Mouse (Mus musculus) hindbrain, embryonic 11.5 days (tissue): ENCODE results near the gene Atp11a. TPM values are rescaled to one million over a fixed set of nuclear protein-coding genes. Genes with fewer than 3 reads are reported as not detected.

Source experiments
- ATAC-seq: fragments of 200-750 bp; cut with Nextera tagmentation; 2 replicates; pipeline ENCODE4 v1.8.0; 2017; ENCODE audit warnings: mild to moderate bottlenecking, moderate TSS enrichment, moderate library complexity; ENCODE audit not compliant: low FRiP score
- DNase-seq: peaks from one replicate; pipeline ENCODE4 v3.0.0-alpha.2; 2015; ENCODE audit warnings: low spot score
- H3K27ac ChIP-seq: fragments of 300-500 bp; sonication (generic); 2 replicates; pipeline ENCODE4 v1.5.1; 2014; ENCODE audit warnings: mild to moderate bottlenecking, low read depth, low read length
- H3K27me3 ChIP-seq: fragments of 300-500 bp; sonication (generic); 2 replicates; pipeline ENCODE4 v1.6.1; 2014; ENCODE audit warnings: mild to moderate bottlenecking, low read length, moderate library complexity, mixed read lengths; ENCODE audit not compliant: control insufficient read depth, insufficient read depth
- H3K36me3 ChIP-seq: fragments of 300-500 bp; sonication (generic); 2 replicates; pipeline ENCODE4 v1.6.1; 2014; ENCODE audit warnings: mild to moderate bottlenecking, low read length, moderate library complexity, mixed read lengths; ENCODE audit not compliant: control insufficient read depth, insufficient read depth
- H3K4me1 ChIP-seq: fragments of 300-500 bp; sonication (generic); replicated peaks from 2 replicates; pipeline ENCODE4 v1.6.1; 2014; ENCODE audit warnings: low read length, mixed read lengths; ENCODE audit not compliant: control insufficient read depth, insufficient read depth
- H3K4me2 ChIP-seq: fragments of 300-500 bp; sonication (generic); replicated peaks from 2 replicates; pipeline ENCODE4 v1.6.1; 2014; ENCODE audit warnings: mild to moderate bottlenecking, low read depth, low read length
- H3K4me3 ChIP-seq: fragments of 300-500 bp; sonication (generic); 2 replicates; pipeline ENCODE4 v1.5.1; 2014; ENCODE audit warnings: low read depth, low read length
- H3K9ac ChIP-seq: fragments of 300-500 bp; sonication (generic); 2 replicates; pipeline ENCODE4 v1.6.1; 2014; ENCODE audit warnings: low read depth, low read length
- H3K9me3 ChIP-seq: fragments of 300-500 bp; sonication (generic); 2 replicates; pipeline ENCODE4 v1.6.1; 2016; ENCODE audit warnings: low read length; ENCODE audit not compliant: control insufficient read depth
- WGBS: fragments of 180-500 bp; shearing (Covaris S2); extraction: QIAGEN DNeasy Blood & Tissue Kit; methylation state at CpG from one replicate; pipeline ENCODE4 v1.1.7; 2014; 5-methylcytosine and 5-hydroxymethylcytosine counted together
- polyA plus RNA-seq: library from polyadenylated mRNA; unstranded; fragments of >200 nt; fragmentation: Nextera tagmentation; extraction: Ambion mirVana; gene quantifications from 2 replicates; pipeline ENCODE4 v1.2.1, GENCODE M21; 2014

Gene Atp11a
- polyA plus RNA-seq, 1 experiment from 2014 or later = 12.0 TPM

GRCm38 (mm10) chr8:12761873-12762272, 5.1 kb downstream of the Atp11a start:
- Histone ChIP-seq H3K36me3 (no peaks in the 10 kb centered on the region), H3K27me3 (no peaks in the 10 kb centered on the region), H3K4me2 (no peak overlapping the region), H3K27ac (no peak overlapping the region), H3K9ac (no peak overlapping the region), H3K9me3 (no peaks in the 10 kb centered on the region), H3K4me1 (no peaks in the 10 kb centered on the region), H3K4me3 (no peak overlapping the region)
- DNase-seq (no peak), ATAC-seq (no peak)
- 91% methylated on average over 3 of the region's 3 CpGs for WGBS

DNA sequence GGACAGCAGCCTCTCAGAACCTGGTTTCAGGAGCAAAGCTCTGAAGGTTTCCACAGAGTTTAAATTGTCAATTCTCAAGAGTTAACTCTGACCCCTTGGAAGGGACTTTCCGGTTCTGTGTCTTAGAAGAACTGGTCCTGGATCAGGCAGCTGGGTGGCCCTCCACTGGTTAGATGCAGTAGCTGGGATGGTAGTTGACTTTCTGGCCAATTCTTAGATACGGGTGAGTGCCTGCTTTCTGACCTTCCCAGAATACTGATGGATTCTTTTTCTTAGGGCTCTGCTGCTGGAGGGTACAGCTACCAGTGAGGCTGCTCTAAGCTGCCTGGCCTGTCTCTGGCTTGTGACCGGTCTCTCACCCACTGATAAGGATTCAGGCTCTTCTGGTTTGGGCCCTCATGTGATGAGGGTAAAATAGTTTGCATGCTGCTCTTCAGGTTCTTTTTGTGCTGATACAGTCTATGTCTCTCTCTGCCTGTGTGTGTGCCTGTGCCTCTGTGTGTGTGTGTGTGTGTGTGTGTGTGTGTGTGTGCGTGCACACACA, 6.8 kb downstream of the Atp11a start:
- no peak for DNase-seq
- Histone ChIP-seq H3K36me3 (no peaks in the 10 kb centered on the region), H3K9me3 (no peaks in the 10 kb centered on the region), H3K4me1 (no peaks in the 10 kb centered on the region), H3K4me2 (no peak overlapping the region), H3K4me3 (no peak overlapping the region), H3K27me3 (no peaks in the 10 kb centered on the region), H3K27ac (no peak overlapping the region), H3K9ac (no peak overlapping the region)
- WGBS = 84% methylated on average over 4 of the region's 4 CpGs
- no peak for ATAC-seq

DNA sequence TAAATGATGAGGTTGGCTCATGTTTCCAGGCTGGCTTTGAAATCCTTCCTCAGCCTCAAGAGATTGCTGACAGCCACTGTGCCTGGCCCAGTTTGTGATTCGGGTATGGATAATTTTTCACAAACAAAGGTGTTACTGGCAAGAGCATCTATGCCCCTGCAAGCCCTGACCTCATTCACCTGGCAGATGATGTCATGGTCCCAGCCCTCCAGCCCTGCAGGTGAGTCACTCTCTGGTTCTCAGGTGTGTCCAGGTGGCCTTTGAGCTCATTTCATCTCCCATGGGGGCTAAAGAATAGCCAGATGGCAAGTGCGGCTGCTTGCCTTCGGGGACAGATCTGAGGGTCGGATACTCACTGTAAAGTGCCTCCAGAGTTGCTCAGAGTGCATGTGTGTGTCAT, 8.2 kb downstream of the Atp11a start:
- Histone ChIP-seq H3K9me3 (no peaks in the 10 kb centered on the region), H3K4me2 (no peak overlapping the region), H3K9ac (no peak overlapping the region), H3K4me1 (no peaks in the 10 kb centered on the region), H3K27ac (no peak overlapping the region), H3K4me3 (no peak overlapping the region), H3K27me3 (no peaks in the 10 kb centered on the region), H3K36me3 (no peaks in the 10 kb centered on the region)
- ATAC-seq (no peak), DNase-seq (no peak)
- WGBS = 80% methylated on average over 4 of the region's 4 CpGs

GRCm38 (mm10) chr8:12767176-12767575, 10.4 kb downstream of the Atp11a start:
- DNase-seq (no peak), ATAC-seq (no peak)
- Histone ChIP-seq H3K4me2 (no peak overlapping the region), H3K4me3 (no peak overlapping the region), H3K9me3 (no peaks in the 10 kb centered on the region), H3K36me3 (no peaks in the 10 kb centered on the region), H3K9ac (no peak overlapping the region), H3K27ac (no peak overlapping the region), H3K4me1 (no peaks in the 10 kb centered on the region), H3K27me3 (no peaks in the 10 kb centered on the region)
- WGBS = 92% methylated on average over 3 of the region's 3 CpGs

DNA sequence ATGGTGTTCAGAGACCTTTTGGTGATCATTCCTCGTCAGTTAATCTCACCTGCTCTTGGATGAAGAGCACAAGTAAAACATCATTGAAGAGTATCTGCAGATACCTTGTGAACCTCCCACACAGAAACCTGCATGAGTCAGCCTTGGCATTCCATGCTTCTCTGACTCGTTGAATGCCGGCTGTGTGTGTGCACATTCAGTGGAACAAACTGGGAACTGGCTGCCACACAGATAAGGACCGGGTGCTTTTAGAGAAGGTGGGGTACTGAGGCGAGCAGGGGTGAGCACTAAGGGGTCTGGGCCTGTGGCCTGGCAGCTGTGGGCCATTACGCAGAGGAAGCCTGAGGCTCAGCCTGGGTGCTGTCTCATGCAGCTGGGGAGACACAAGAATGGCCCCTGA, 11.9 kb downstream of the Atp11a start:
- Histone ChIP-seq H3K4me2 (no peak overlapping the region), H3K4me1 (no peaks in the 10 kb centered on the region), H3K27me3 (no peaks in the 10 kb centered on the region), H3K27ac (no peak overlapping the region), H3K4me3 (no peak overlapping the region), H3K9ac (no peak overlapping the region), H3K36me3 (no peaks in the 10 kb centered on the region), H3K9me3 (no peaks in the 10 kb centered on the region)
- whole genome bisulfite sequencing = 89% methylated on average over 6 of the region's 6 CpGs
- DNase-seq (no peak), ATAC-seq (no peak)

- Histone ChIP-seq H3K4me3 (no peak overlapping the region), H3K4me2 (no peak overlapping the region), H3K4me1 (no peaks in the 10 kb centered on the region), H3K27ac (no peak overlapping the region), H3K36me3 (no peaks in the 10 kb centered on the region), H3K27me3 (no peaks in the 10 kb centered on the region), H3K9ac (no peak overlapping the region), H3K9me3 (no peaks in the 10 kb centered on the region)
- no peak for DNase-seq
- 90% methylated on average over 7 of the region's 7 CpGs for WGBS
- ATAC-seq = no peak
These were observed 12.5 kb downstream of the Atp11a start for GRCm38 (mm10) chr8:12769296-12769695.

DNA sequence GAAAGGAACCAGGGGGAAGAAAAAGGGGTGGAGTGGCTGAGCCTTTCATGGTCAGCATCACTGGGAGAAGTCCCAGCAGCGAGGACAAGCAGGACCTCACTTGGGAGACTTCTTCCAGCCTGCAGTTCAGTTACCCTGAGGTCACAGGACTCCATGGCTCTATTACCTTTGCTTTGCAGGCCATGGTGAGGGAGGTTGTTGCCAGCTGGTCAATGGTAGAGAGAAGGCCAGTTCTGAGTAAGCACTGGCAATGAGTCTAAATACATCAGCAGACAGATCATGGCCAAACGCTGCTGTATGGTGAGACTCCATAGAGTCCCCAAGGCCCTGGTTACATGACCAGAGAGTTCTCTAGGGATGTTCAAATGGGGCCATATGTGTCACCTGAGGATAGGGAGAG, 15.5 kb downstream of the Atp11a start:
- Histone ChIP-seq H3K4me3 (no peak overlapping the region), H3K27me3 (no peaks in the 10 kb centered on the region), H3K27ac (no peak overlapping the region), H3K9ac (no peak overlapping the region), H3K4me1 (no peaks in the 10 kb centered on the region), H3K9me3 (no peaks in the 10 kb centered on the region), H3K4me2 (no peak overlapping the region), H3K36me3 (no peaks in the 10 kb centered on the region)
- no peak for ATAC-seq
- no peak for DNase-seq
- WGBS = 82% methylated on average over 2 of the region's 2 CpGs

GRCm38 (mm10) chr8:12773914-12774313, 17.1 kb downstream of the Atp11a start:
- Histone ChIP-seq H3K9ac (no peak overlapping the region), H3K9me3 (no peaks in the 10 kb centered on the region), H3K27ac (no peak overlapping the region), H3K4me3 (no peak overlapping the region), H3K4me2 (no peak overlapping the region), H3K4me1 (no peaks in the 10 kb centered on the region), H3K36me3 (no peaks in the 10 kb centered on the region), H3K27me3 (no peaks in the 10 kb centered on the region)
- no peak for DNase-seq
- no peak for ATAC-seq
- 94% methylated on average over 4 of the region's 4 CpGs for WGBS

DNA sequence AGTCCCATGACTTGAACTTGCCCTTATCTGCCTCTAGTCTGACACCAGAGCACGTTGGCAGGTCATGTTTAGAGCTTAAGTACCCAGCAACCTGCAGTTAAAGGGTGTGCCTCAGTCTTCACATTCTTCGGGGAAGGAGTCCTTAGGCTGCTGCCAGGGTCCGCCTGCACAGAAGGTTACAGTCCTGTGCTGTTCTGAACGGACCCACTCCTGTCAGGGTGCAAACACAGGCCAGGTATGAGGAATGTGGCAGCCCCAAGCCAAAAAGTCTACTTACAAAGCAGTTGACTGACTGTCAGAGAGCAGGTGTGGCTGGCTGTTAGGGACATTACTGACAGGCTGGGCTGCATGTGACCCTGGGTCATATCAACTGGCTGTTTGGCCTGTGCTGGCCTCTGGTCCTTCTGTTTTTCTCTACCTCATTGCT, 18.1 kb downstream of the Atp11a start:
- 82% methylated on average over 4 of the region's 4 CpGs for WGBS
- no peak overlapping the region for H3K4me2 ChIP-seq
- DNase-seq = no peak
- H3K27me3 ChIP-seq = no peaks in the 10 kb centered on the region
- no peak overlapping the region for H3K4me3 ChIP-seq
- H3K36me3 ChIP-seq = no peaks in the 10 kb centered on the region
- no peak overlapping the region for H3K9ac ChIP-seq
- ATAC-seq = no peak
- H3K27ac ChIP-seq = no peak overlapping the region
- H3K4me1 ChIP-seq = no peaks in the 10 kb centered on the region
- H3K9me3 ChIP-seq = no peaks in the 10 kb centered on the region
